Mouse (Mus musculus): ENCODE measurements around the gene Krtcap3. TPM values are rescaled to one million over a fixed set of nuclear protein-coding genes. Genes with fewer than 3 reads are reported as not detected.

Krtcap3 gene
- polyA plus RNA-seq (2012; rRNA removed), result 113 and 161 TPM in 2 replicates

DNA sequence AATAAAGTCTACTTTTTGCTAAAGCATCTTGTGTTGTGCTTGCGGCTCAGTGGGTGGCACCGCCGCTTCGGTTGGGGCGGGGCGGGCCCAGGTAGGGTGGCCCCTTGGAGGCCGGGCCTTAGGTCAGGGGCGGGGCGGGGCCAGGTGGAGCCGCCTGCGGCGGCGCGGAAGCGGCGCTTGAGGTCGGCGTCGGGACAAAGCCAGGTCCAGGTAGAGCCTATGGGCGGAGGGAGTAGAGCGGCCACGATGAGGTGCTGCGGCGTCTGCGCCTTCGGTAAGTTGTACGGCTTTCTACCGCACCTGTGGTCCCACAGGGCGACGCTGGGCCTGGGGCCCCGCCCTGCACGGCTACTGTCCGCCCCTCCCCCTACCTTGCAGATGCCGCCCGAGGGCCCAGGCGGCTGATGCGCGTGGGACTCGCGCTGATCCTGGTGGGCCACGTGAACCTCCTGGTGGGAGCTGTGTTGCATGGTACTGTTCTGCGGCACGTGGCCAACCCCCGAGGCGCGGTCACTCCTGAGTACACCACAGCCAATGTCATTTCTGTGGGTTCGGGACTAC lies at the start of gene Krtcap3:
Gene Krtcap3 (plus strand): TSS at position 151 of the 561 bp plus-strand sequence.

DNA sequence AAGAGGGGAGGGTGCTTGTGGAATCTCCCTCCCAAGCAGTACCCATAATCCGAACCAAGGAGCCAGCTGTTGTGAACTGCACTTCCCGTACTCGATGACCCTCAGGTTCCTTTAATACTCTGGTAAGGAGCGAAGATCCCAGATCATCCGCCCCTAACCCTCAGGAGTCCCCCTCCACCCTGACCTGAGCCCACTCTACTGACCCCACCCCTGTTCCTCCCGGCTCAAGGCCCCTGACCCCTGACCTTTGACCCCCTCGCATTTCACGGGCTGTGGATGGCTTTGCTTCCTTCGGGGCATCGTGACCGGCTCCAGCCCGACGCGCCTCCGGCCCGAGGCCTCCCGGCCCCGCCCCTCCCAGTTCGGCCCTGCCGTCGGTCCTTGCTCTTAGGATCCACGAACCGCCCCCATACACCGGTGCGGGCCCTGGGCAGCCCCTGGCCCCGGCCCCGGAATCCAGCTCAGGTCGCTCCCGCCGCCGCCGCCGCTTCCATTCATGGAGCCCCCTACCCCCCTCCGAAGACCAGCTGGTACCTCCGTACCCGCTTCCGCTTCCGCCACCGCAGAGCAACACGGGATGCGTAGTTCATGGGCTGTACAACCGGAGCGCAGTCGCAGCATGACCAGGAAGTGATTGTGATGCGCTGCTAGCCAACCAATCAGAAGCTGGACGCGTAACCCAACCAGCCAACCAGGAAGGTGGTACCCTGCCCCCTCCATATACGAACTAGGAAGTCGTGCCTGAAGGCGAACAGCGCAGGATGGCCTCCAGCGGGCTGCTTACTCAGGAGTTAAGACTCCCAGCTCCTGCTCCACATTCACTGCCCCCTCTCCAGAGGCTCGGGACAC lies 49.5 kb upstream of the Krtcap3 start, which contains the start of gene Zfp513:
Gene Zfp513 (minus strand): TSS at position 562 of the 849 bp plus-strand sequence.

DNA sequence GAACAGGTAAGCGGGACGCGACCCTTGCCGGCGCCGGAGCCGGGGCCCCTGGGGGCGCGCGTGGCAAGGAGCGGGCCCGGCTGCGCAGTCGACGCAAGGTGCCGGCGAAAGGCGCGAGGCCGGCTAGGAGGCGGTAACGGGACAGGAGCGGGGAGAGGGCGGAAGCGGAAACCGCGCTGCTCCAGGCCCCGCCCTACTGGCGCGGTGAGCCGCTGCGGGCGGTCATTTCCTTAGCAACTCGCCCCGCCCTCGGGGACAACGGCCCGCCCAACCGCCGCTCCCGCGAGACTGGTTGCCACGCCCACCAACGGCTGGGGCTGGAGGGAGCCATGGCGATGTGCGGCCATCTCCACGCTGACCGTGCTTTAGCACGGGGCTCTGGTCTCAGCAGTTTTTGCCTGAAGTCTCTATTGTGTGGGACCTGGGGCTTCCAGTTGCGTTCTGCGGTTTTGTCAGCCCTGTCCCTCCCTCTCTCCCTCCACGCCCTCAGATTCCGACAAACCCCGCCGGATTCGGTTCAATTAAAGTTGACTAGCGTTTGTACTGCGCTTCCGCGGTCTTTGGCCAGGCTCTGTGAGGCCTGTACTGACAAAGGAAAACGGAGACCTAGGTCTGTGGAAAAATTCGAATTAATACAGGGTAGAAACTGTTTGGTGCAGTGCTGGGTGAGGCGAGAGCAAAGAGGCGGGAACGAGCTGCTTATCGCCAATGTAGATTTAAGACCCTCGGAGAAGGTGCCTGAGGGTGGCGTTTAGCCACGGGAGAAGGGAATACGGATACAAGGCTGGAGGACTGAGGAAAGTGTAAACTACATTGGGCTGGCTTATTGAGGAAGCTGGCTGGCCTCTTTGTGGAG lies 30.8 kb upstream of the Krtcap3 start, which contains the start of gene Ppm1g:
Gene Ppm1g (minus strand): TSS at position 240 of the 856 bp plus-strand sequence.

DNA sequence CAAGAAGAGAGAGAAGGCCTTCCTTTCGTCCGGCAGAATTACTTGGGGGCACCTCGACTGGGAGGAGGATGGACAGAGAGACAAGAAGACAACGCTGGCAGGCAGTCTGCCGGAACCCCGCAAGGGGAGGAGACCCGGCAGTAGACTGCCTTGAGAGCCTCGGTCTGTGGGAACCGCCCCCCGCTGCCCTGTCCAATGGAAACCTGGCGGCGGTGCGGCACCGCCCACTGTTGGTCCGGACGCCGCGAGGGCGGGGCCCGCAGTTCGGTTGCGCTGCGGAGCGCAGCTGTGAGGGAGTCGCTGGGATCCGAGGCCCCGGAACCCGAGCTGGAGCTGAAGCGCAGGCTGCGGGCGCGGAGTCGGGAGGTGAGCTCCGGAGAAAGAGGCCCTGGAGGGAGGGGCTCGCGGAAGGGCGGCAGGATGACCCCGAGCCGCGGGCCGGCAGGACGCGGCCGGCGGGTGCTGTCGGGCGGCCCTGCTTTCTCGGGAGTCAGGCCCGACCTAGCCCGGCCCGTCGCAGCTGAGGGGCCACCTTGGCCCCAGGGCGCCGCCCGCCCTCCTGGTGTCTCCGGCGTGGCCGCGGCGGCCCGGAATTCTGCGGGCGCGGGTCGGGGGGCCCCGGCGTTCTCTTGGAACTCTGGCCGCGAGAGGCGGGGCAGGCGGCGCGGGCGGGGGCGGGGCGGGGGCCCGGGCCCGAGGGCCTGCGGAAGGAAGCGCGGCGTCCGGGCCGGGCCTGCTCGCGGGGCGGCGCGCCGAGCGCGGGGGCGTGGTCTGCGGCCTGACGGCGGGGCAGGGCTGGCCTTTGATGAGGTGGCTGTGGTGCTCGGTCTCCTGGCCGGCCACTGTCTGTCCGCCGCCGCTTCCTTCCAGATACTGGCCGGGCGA lies 10.6 kb upstream of the Krtcap3 start, which contains the start of the genes Nrbp1 and Gm9970:
Gene Nrbp1 (plus strand): TSS at position 228 of the 885 bp plus-strand sequence.
Gene Gm9970 (minus strand): TSS at position 596 of the 885 bp plus-strand sequence.

DNA sequence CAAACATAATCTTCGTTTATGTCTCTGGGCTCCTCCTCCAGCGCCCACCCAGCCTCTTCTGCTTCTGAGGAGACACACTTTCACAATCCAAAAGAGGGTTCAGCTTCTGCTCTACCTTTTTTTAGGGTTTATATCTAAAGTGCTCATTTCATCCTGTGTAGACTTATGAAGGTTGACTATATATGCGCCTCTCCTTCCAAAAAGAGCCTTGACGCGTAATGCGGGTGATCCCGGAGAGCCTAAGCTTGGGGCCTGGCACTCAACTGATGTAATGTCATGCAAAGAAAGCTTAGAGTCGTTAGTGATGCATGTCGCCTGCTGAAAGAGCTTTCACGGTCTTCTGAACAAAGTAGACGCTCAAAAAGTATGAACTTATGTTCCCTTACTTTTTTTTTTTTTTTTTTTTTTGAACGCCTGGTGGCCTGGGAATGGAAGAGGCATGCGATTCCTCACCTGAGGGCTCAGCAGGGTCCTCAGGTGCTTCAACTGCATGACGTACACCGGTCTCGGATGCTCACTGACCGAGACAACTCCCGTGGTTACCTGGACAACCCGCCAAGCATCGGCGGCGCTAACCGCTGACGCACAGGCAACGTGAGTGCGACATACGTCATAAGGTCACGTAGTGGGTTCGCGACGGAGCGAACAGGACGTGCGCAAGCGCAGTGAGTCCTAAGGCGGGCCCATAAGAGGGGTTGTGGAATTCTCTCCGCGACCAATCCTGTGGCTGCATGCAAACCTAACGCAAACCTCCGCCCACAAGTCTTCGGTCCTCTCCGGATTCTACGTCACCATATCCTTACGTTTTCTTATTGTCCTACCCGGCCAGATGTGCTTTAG lies 39.2 kb downstream of the Krtcap3 start, which contains the start of gene Ift172:
Gene Ift172 (minus strand): TSS at position 596 of the 840 bp plus-strand sequence.

DNA sequence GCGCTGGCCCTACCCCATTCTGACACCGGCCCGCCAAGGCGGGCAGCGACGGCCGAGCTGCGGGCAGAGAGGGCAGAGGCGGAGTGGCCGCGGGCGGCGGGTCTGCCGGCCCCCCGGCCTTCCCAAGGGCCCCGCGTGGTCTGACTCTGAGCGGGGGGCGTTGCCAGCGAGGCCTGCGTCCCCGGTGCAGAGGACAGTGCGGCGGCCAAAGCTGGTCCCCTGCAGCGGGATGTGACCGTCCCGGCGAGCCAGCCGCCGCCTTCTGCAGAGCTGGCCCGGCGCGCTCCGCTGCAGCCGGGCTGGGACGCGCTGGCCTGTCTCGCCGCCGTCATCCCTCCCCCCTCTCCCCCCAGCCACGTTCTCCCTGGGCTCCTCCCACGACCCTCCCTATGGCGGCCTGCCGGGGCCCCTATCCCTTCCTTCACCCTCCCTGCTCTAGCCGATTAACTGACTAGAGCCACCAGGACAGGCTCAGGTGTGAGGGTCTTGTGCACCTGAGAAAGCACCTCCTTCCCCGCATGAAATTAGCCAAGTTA lies 44.2 kb downstream of the Krtcap3 start, which contains the start of gene Fndc4:
Gene Fndc4 (minus strand): TSS at position 475 of the 536 bp plus-strand sequence.

DNA sequence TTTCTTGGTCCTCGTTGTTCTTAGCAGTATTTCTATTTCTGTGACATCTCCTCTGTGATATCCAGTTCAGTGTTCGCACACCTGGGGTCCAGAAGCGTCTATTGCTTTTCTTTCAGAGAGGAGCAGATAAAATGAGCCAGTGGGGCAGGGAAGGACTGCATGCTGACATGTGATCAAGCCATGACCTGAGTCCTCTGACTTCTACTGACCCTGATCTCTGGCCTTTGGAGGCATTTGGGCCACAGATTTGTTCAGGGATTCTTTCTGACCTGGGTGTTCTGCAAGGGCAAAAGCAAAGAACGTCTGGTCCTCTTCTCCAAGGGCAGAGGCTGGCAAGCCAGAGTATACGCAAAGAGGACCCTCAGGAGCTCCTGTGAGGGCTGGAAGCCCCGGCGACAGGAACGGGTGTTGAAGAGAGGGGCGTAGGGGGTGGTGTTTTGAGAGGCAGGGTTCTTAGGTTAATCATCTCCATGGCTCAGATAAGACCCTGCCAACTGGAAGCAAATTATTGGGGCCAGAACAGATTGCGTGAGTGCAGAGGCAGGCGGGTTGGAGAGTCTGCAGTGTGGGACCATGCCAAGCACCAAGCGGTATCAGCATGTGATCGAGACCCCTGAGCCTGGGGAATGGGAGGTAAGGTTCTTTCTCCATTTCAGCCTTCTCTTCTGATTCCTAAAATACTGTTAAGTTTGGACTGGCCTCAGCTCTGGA lies 45.7 kb downstream of the Krtcap3 start, which contains the start of gene Gckr:
Gene Gckr (plus strand): TSS at position 397 of the 711 bp plus-strand sequence.

Other genes starting within 250 kb of the Krtcap3 start
- 27.4 and 33.9 TPM in 2 replicates for gene Atraid, start 203.4 kb upstream of the Krtcap3 start, polyA plus RNA-seq (2012; rRNA removed)
- 10.2 and 11.2 TPM in 2 replicates for gene Slc5a6, start 202.8 kb upstream of the Krtcap3 start, polyA plus RNA-seq (2012; rRNA removed)
- 11.9 and 14.2 TPM in 2 replicates for gene Cad, start 196.9 kb upstream of the Krtcap3 start, polyA plus RNA-seq (2012; rRNA removed)
- gene Dnajc5g, start 145.4 kb upstream of the Krtcap3 start, polyA plus RNA-seq (2012; rRNA removed), result not detected in 2 replicates
- gene Slc30a3, start 143.5 kb upstream of the Krtcap3 start, polyA plus RNA-seq (2012; rRNA removed), result 0.15 and 0.29 TPM in 2 replicates
- gene Trim54, start 135.0 kb upstream of the Krtcap3 start, polyA plus RNA-seq (2012; rRNA removed), result 2.8 and 4.1 TPM in 2 replicates
- gene Ucn, start 112.9 kb upstream of the Krtcap3 start, polyA plus RNA-seq (2012; rRNA removed), result not detected in 2 replicates
- gene Mpv17, start 97.4 kb upstream of the Krtcap3 start, polyA plus RNA-seq (2012; rRNA removed), result 23.9 and 27.3 TPM in 2 replicates
- gene Gm29609, start 71.8 kb upstream of the Krtcap3 start, polyA plus RNA-seq (2012; rRNA removed), result 0.14 and 2.1 TPM in 2 replicates
- 13.3 and 14.6 TPM in 2 replicates for gene Gtf3c2, start 71.5 kb upstream of the Krtcap3 start, polyA plus RNA-seq (2012; rRNA removed)
- gene Snx17, start 58.5 kb upstream of the Krtcap3 start, polyA plus RNA-seq (2012; rRNA removed), result 36.2 and 37.1 TPM in 2 replicates
- 20.2 and 24.5 TPM in 2 replicates for gene Eif2b4, start 58.3 kb upstream of the Krtcap3 start, polyA plus RNA-seq (2012; rRNA removed)
- gene Zfp513, start 49.4 kb upstream of the Krtcap3 start, polyA plus RNA-seq (2012; rRNA removed), result 25.0 and 34.4 TPM in 2 replicates
- 42.5 and 93.0 TPM in 2 replicates for gene Ppm1g, start 31.0 kb upstream of the Krtcap3 start, polyA plus RNA-seq (2012; rRNA removed)
- gene Nrbp1, start 10.8 kb upstream of the Krtcap3 start, polyA plus RNA-seq (2012; rRNA removed), result 121 and 134 TPM in 2 replicates
- gene Gm9970, start 10.5 kb upstream of the Krtcap3 start, polyA plus RNA-seq (2012; rRNA removed), result 0.13 TPM in 1 of 2 replicates, not detected in the other
- gene Ift172, start 39.4 kb downstream of the Krtcap3 start, polyA plus RNA-seq (2012; rRNA removed), result 11.9 and 14.9 TPM in 2 replicates
- 6.3 and 7.4 TPM in 2 replicates for gene Fndc4, start 44.4 kb downstream of the Krtcap3 start, polyA plus RNA-seq (2012; rRNA removed)
- gene Gckr, start 45.8 kb downstream of the Krtcap3 start, polyA plus RNA-seq (2012; rRNA removed), result not detected in 2 replicates
- 2.3 and 3.3 TPM in 2 replicates for gene Zfp512, start 200.7 kb downstream of the Krtcap3 start, polyA plus RNA-seq (2012; rRNA removed)
- gene 4930548H24Rik, start 234.0 kb downstream of the Krtcap3 start, polyA plus RNA-seq (2012; rRNA removed), result not detected in 2 replicates
- gene Gpn1, start 243.1 kb downstream of the Krtcap3 start, polyA plus RNA-seq (2012; rRNA removed), result 5.8 and 10.8 TPM in 2 replicates

All from stomach, adult 2 months (tissue).